Mouse (Mus musculus) limb, embryonic 11.5 days (tissue): Measurements from ENCODE around the gene Olfr77. TPM values are rescaled to one million over a fixed set of nuclear protein-coding genes. Genes with fewer than 3 reads are reported as not detected.

Source experiments
- ATAC-seq: fragments of 200-750 bp; cut with Nextera tagmentation; 2 replicates; pipeline ENCODE4 v1.8.0; 2017; ENCODE audit warnings: low read depth; ENCODE audit not compliant: insufficient number of reproducible peaks, low FRiP score, low TSS enrichment
- DNase-seq: peaks from one replicate; pipeline ENCODE4 v3.0.0-alpha.2; 2015; ENCODE audit warnings: low spot score
- H3K27ac ChIP-seq: fragments of 300-500 bp; sonication (generic); replicated peaks from 2 replicates; pipeline ENCODE4 v1.5.1; 2014; ENCODE audit warnings: low read depth, mild to moderate bottlenecking, low read length
- H3K27me3 ChIP-seq: fragments of 300-500 bp; sonication (generic); 2 replicates; pipeline ENCODE4 v1.6.1; 2014; ENCODE audit warnings: mild to moderate bottlenecking, low read length, mixed read lengths; ENCODE audit not compliant: control insufficient read depth, insufficient read depth
- H3K36me3 ChIP-seq: fragments of 300-500 bp; sonication (generic); 2 replicates; pipeline ENCODE4 v1.6.1; 2014; ENCODE audit warnings: mild to moderate bottlenecking, low read length, moderate library complexity, mixed read lengths; ENCODE audit not compliant: control insufficient read depth, insufficient read depth
- H3K4me1 ChIP-seq: fragments of 300-500 bp; sonication (generic); 2 replicates; pipeline ENCODE4 v1.6.1; 2014; ENCODE audit warnings: low read length, mixed read lengths; ENCODE audit not compliant: control insufficient read depth, insufficient read depth
- H3K4me2 ChIP-seq: fragments of 300-500 bp; sonication (generic); 2 replicates; pipeline ENCODE4 v1.6.1; 2014; ENCODE audit warnings: low read depth, mild to moderate bottlenecking, moderate library complexity; ENCODE audit not compliant: severe bottlenecking
- H3K4me3 ChIP-seq: fragments of 300-500 bp; sonication (generic); 2 replicates; pipeline ENCODE4 v1.5.1; 2014; ENCODE audit warnings: low read depth, low read length
- H3K9ac ChIP-seq: fragments of 300-500 bp; sonication (generic); 2 replicates; pipeline ENCODE4 v1.6.1; 2014; ENCODE audit warnings: mild to moderate bottlenecking, low read length
- H3K9me3 ChIP-seq: fragments of 300-500 bp; sonication (generic); 2 replicates; pipeline ENCODE4 v1.6.1; 2016; ENCODE audit warnings: low read length; ENCODE audit not compliant: control insufficient read depth
- WGBS: fragments of 180-500 bp; shearing (Covaris S2); extraction: QIAGEN DNeasy Blood & Tissue Kit; methylation state at CpG from one replicate; pipeline ENCODE4 v1.1.7; 2014; 5-methylcytosine and 5-hydroxymethylcytosine counted together
- polyA plus RNA-seq: library from polyadenylated mRNA; unstranded; fragments of >200 nt; fragmentation: Nextera tagmentation; extraction: Ambion mirVana; gene quantifications from 2 replicates; pipeline ENCODE4 v1.2.1, GENCODE M21; 2014

Olfr77 gene
- 0.20 TPM in 2 replicates for polyA plus RNA-seq

- Histone ChIP-seq H3K27me3 (no peaks in the 10 kb centered on the region), H3K4me1 (no peaks in the 10 kb centered on the region), H3K27ac (no peak within 1 kb of the TSS), H3K4me2 (no peak within 1 kb of the TSS), H3K9me3 (peaks cover 2% of the 10 kb centered on the region; the same call in 1 of the 2 replicates), H3K9ac (no peak within 1 kb of the TSS), H3K4me3 (no peak within 1 kb of the TSS), H3K36me3 (no peaks in the 10 kb centered on the region)
- WGBS = 91% methylated on average over 2 of the region's 2 CpGs
- ATAC-seq = no peak
- no peak for DNase-seq
Measured at GRCm38 (mm10) chr9:19916565-19916964, at the start of gene Olfr77. TSS of gene Olfr77 (plus strand) at chr9:19916865.

GRCm38 (mm10) chr9:19887904-19888303 is 28.8 kb upstream of the Olfr77 start, which contains the start of gene Olfr862:
TSS of gene Olfr862 (minus strand) at chr9:19888004.
- no peak within 1 kb of the TSS for H3K4me2 ChIP-seq
- peaks cover 3% of the 10 kb centered on the region; the same call in 1 of the 2 replicates for H3K9me3 ChIP-seq
- H3K4me3 ChIP-seq = no peak within 1 kb of the TSS
- DNase-seq = no peak
- H3K27me3 ChIP-seq = no peaks in the 10 kb centered on the region
- H3K9ac ChIP-seq = no peak within 1 kb of the TSS
- H3K36me3 ChIP-seq = no peaks in the 10 kb centered on the region
- H3K27ac ChIP-seq = no peak within 1 kb of the TSS
- H3K4me1 ChIP-seq = no peaks in the 10 kb centered on the region
- no peak for ATAC-seq

GRCm38 (mm10) chr9:19911170-19911569 is 5.5 kb upstream of the Olfr77 start:
- H3K4me1 ChIP-seq = no peaks in the 10 kb centered on the region
- H3K27me3 ChIP-seq = no peaks in the 10 kb centered on the region
- no peak overlapping the region for H3K9ac ChIP-seq
- 63% methylated on average over 4 of the region's 4 CpGs for WGBS
- ATAC-seq = no peak
- H3K27ac ChIP-seq = no peak overlapping the region
- peaks cover 2% of the 10 kb centered on the region; the same call in 1 of the 2 replicates for H3K9me3 ChIP-seq
- H3K36me3 ChIP-seq = no peaks in the 10 kb centered on the region
- H3K4me3 ChIP-seq = no peak overlapping the region
- H3K4me2 ChIP-seq = no peak overlapping the region
- DNase-seq = no peak

Other genes with a start within 250 kb of the Olfr77 start
- not detected in 2 replicates for gene Olfr857, start 207.4 kb upstream of the Olfr77 start, polyA plus RNA-seq
- not detected in 2 replicates for gene Olfr58, start 136.6 kb upstream of the Olfr77 start, polyA plus RNA-seq
- not detected in 2 replicates for gene Olfr859, start 112.0 kb upstream of the Olfr77 start, polyA plus RNA-seq
- gene Olfr860, start 67.1 kb upstream of the Olfr77 start, polyA plus RNA-seq = not detected in 2 replicates
- not detected in 2 replicates for gene Olfr862, start 28.9 kb upstream of the Olfr77 start, polyA plus RNA-seq
- gene Olfr866, start 111.2 kb downstream of the Olfr77 start, polyA plus RNA-seq = not detected in 2 replicates
- not detected in 2 replicates for gene Olfr867, start 140.7 kb downstream of the Olfr77 start, polyA plus RNA-seq
- not detected in 2 replicates for gene Olfr868, start 181.8 kb downstream of the Olfr77 start, polyA plus RNA-seq
- gene Olfr869, start 212.1 kb downstream of the Olfr77 start, polyA plus RNA-seq = not detected in 2 replicates